Mouse (Mus musculus) MEL (cell line): ENCODE results near the gene A630089N07Rik. TPM values are rescaled to one million over a fixed set of nuclear protein-coding genes. Genes with fewer than 3 reads are reported as not detected.
A peak's percentile ranks its signal among the peaks of the same experiment; 100 is the strongest.
"Not testable (repeated sequence)": the region's sequence is repeated elsewhere in the genome, so short reads cannot be mapped to it uniquely, and the experiment has no call there.

ENCODE experiments used
- DNase-seq: peaks from one replicate; pipeline ENCODE4 v3.0.0; 2011; ENCODE audit warnings: low read depth, low spot score
- H3K27ac ChIP-seq: 2 replicates; pipeline ENCODE4 v1.5.1; 2012; ENCODE audit warnings: low read depth, mild to moderate bottlenecking, control low read depth, low read length, moderate library complexity; ENCODE audit not compliant: control insufficient read depth
- H3K27me3 ChIP-seq, 2 experiments: fragments of 150-350 bp in 1 of 2; sonication (generic) in 1 of 2; 2 replicates each; pipeline ENCODE4 v1.6.1; 2012; ENCODE audit warnings: low read length in 2 of 2, mild to moderate bottlenecking in 2 of 2, improper control_type of control experiment in 1 of 2, moderate library complexity in 1 of 2; ENCODE audit not compliant: insufficient read depth in 2 of 2, control insufficient read depth in 1 of 2
- H3K36me3 ChIP-seq, 2 experiments: 2 replicates each; pipeline ENCODE4 v1.6.1; 2012 to 2014; ENCODE audit warnings: low read length in 2 of 2, improper control_type of control experiment in 1 of 2, inconsistent platforms in 1 of 2, mild to moderate bottlenecking in 1 of 2; ENCODE audit not compliant: insufficient read depth in 2 of 2, control insufficient read depth in 1 of 2
- H3K4me1 ChIP-seq, 2 experiments: fragments of 150-350 bp in 1 of 2; sonication (generic) in 1 of 2; 2 replicates each; pipeline ENCODE4 v1.6.1; 2012; ENCODE audit warnings: low read length in 2 of 2, improper control_type of control experiment in 1 of 2, mild to moderate bottlenecking in 1 of 2; ENCODE audit not compliant: insufficient read depth in 2 of 2, control insufficient read depth in 1 of 2
- H3K4me3 ChIP-seq, 2 experiments: fragments of 150-350 bp in 1 of 2; sonication (generic) in 1 of 2; 2 replicates each; pipeline ENCODE4 v1.5.1; 2012; ENCODE audit warnings: low read depth in 2 of 2, low read length in 2 of 2, mild to moderate bottlenecking in 2 of 2, moderate library complexity in 2 of 2, control low read depth in 1 of 2, improper control_type of control experiment in 1 of 2; ENCODE audit not compliant: control insufficient read depth in 1 of 2, insufficient read depth in 1 of 2
- H3K79me2 ChIP-seq: 2 replicates; pipeline ENCODE4 v1.6.1; 2012; ENCODE audit warnings: mild to moderate bottlenecking, low read length, moderate library complexity; ENCODE audit not compliant: control insufficient read depth, poor library complexity, insufficient read depth
- H3K9ac ChIP-seq: 2 replicates; pipeline ENCODE4 v1.6.1; 2012; ENCODE audit warnings: low read depth, mild to moderate bottlenecking, control low read depth, low read length, moderate library complexity; ENCODE audit not compliant: control insufficient read depth, poor library complexity, severe bottlenecking
- H3K9me3 ChIP-seq: fragments of 150-350 bp; sonication (generic); replicated peaks from 2 replicates; pipeline ENCODE4 v1.6.1; 2012; ENCODE audit warnings: mild to moderate bottlenecking, low read length, improper control_type of control experiment, moderate library complexity; ENCODE audit not compliant: insufficient read depth
- CTCF ChIP-seq, 3 experiments: IDR thresholded peaks in 2 of 3; conservative IDR thresholded peaks in 1 of 3; 2 replicates each; pipeline ENCODE4 v1.5.1; 2011 to 2012; ENCODE audit warnings: low read length in 3 of 3, low read depth in 2 of 3, mild to moderate bottlenecking in 2 of 3, improper control_type of control experiment in 1 of 3, inconsistent platforms in 1 of 3, mixed read lengths in 1 of 3, moderate library complexity in 1 of 3; ENCODE audit not compliant: control insufficient read depth in 1 of 3, insufficient read depth in 1 of 3, poor library complexity in 1 of 3, severe bottlenecking in 1 of 3
- E2F4 ChIP-seq: IDR thresholded peaks from 2 replicates; pipeline ENCODE4 v1.6.1; 2011; ENCODE audit warnings: low read depth, low read length, improper control_type of control experiment, borderline replicate concordance
- ELF1 ChIP-seq: IDR thresholded peaks from 2 replicates; pipeline ENCODE4 v1.6.1; 2014; ENCODE audit warnings: low read depth, mild to moderate bottlenecking, inconsistent platforms, low read length, improper control_type of control experiment, moderate library complexity
- EP300 ChIP-seq, 2 experiments: IDR thresholded peaks; 2 replicates each; pipeline ENCODE4 v1.6.1; 2011; ENCODE audit warnings: improper control_type of control experiment in 2 of 2, low read length in 2 of 2, low read depth in 1 of 2, mild to moderate bottlenecking in 1 of 2
- HCFC1 ChIP-seq: IDR thresholded peaks from 2 replicates; pipeline ENCODE4 v1.6.1; 2012; ENCODE audit warnings: low read depth, mild to moderate bottlenecking, inconsistent platforms, low read length, improper control_type of control experiment, moderate library complexity
- MXI1 ChIP-seq: IDR thresholded peaks from 2 replicates; pipeline ENCODE4 v1.6.1; 2011; ENCODE audit warnings: mild to moderate bottlenecking, low read depth, low read length, improper control_type of control experiment
- MYB ChIP-seq: IDR thresholded peaks from 2 replicates; pipeline ENCODE4 v1.6.1; 2011; ENCODE audit warnings: mild to moderate bottlenecking, low read depth, low read length, improper control_type of control experiment
- MYC ChIP-seq: IDR thresholded peaks from 2 replicates; pipeline ENCODE4 v1.6.1; 2011; ENCODE audit warnings: low read depth, mild to moderate bottlenecking, low read length, improper control_type of control experiment, moderate library complexity
- NELFE ChIP-seq: IDR thresholded peaks from 2 replicates; pipeline ENCODE4 v1.6.1; 2011; ENCODE audit warnings: low read depth, low read length, improper control_type of control experiment
- NRF1 ChIP-seq: IDR thresholded peaks from 2 replicates; pipeline ENCODE4 v1.6.1; 2014; ENCODE audit warnings: low read depth, mild to moderate bottlenecking, inconsistent platforms, low read length, improper control_type of control experiment, moderate library complexity; ENCODE audit not compliant: poor library complexity, insufficient read depth, severe bottlenecking
- POLR2A ChIP-seq, 2 experiments: IDR thresholded peaks; 2 replicates each; pipeline ENCODE4 v1.6.1; 2011 to 2012; ENCODE audit warnings: low read length in 2 of 2, mild to moderate bottlenecking in 2 of 2, control low read depth in 1 of 2, improper control_type of control experiment in 1 of 2, low read depth in 1 of 2, moderate library complexity in 1 of 2; ENCODE audit not compliant: control insufficient read depth in 1 of 2, insufficient read depth in 1 of 2, poor library complexity in 1 of 2
- POLR2AphosphoS2 ChIP-seq: IDR thresholded peaks from 2 replicates; pipeline ENCODE4 v1.6.1; 2011; ENCODE audit warnings: low read length, improper control_type of control experiment
- POLR2AphosphoS5 ChIP-seq: IDR thresholded peaks from 2 replicates; pipeline ENCODE4 v1.6.1; 2012; ENCODE audit warnings: low read depth, borderline replicate concordance, mild to moderate bottlenecking, inconsistent platforms, low read length, moderate library complexity, mixed read lengths
- RCOR1 ChIP-seq: IDR thresholded peaks from 2 replicates; pipeline ENCODE4 v1.6.1; 2012; ENCODE audit warnings: low read depth, mild to moderate bottlenecking, inconsistent platforms, low read length, improper control_type of control experiment
- SIN3A ChIP-seq: IDR thresholded peaks from 2 replicates; pipeline ENCODE4 v1.6.1; 2012; ENCODE audit warnings: low read length, improper control_type of control experiment, inconsistent platforms
- SMC3 ChIP-seq: IDR thresholded peaks from 2 replicates; pipeline ENCODE4 v1.6.1; 2011; ENCODE audit warnings: low read depth, low read length, improper control_type of control experiment
- TBP ChIP-seq: IDR thresholded peaks from 2 replicates; pipeline ENCODE4 v1.8.0; 2011; ENCODE audit warnings: low read depth, low read length, improper control_type of control experiment
- TCF12 ChIP-seq: IDR thresholded peaks from 2 replicates; pipeline ENCODE4 v1.6.1; 2014; ENCODE audit warnings: low read depth, mild to moderate bottlenecking, inconsistent platforms, low read length, improper control_type of control experiment, moderate library complexity
- UBTF ChIP-seq: IDR thresholded peaks from 2 replicates; pipeline ENCODE4 v1.6.1; 2012; ENCODE audit warnings: low read depth, mild to moderate bottlenecking, inconsistent platforms, low read length, improper control_type of control experiment, moderate library complexity, borderline replicate concordance; ENCODE audit not compliant: insufficient read depth
- ZMIZ1 ChIP-seq: IDR thresholded peaks from 2 replicates; pipeline ENCODE4 v1.6.1; 2012; ENCODE audit warnings: low read depth, mild to moderate bottlenecking, inconsistent platforms, low read length, improper control_type of control experiment, moderate library complexity
- polyA plus RNA-seq, 2 experiments: library from polyadenylated mRNA; stranded (reverse) in 1 of 2; unstranded in 1 of 2; fragments of >175 nt in 1 of 2; fragments of >200 nt in 1 of 2; gene quantifications; 2 replicates each; pipeline versions ENCODE4 v1.2.1 to v1.2.4; 2012; ENCODE audit warnings: low replicate concordance in 2 of 2, low read depth in 1 of 2; ENCODE audit not compliant: insufficient read length in 2 of 2, insufficient read depth in 1 of 2, missing spikeins in 1 of 2
- total RNA-seq: library from RNA; depleted of rRNA; stranded (reverse); fragments of 300-350 nt; gene quantifications from 2 replicates; pipeline ENCODE4 v1.2.3, GENCODE M21; 2012; rRNA removed

The A630089N07Rik gene
- total RNA-seq (3.9 and 7.4 TPM in 2 replicates), polyA plus RNA-seq (100 to 1,000 TPM in 1 of 2 experiments, 1 to 10 TPM in 1; 9.8 to 539 TPM)

- DNase-seq, result peak; percentile 93
- peaks cover 0 to 12% of the 10 kb centered on the region in 2 experiments; a peak in 2 of 4 replicates for H3K4me1 ChIP-seq
- peak within 1 kb of the TSS; percentile 67 to 90 for H3K4me3 ChIP-seq
- not testable (repeated sequence) for H3K27me3 ChIP-seq, H3K9me3 ChIP-seq
- H3K79me2 ChIP-seq, result peaks cover 34% of the 10 kb centered on the region
- peak; percentile 56 for TF ChIP-seq ELF1
- peak; percentile 14 to 70; a peak in 3 of 4 replicates for TF ChIP-seq POLR2A (IDR thresholded peaks at IDR 0.05; ENCODE audit: control insufficient read depth in 1 of 2, insufficient read depth in 1 of 2, low read depth in 1 of 2, low read length in 2 of 2, poor library complexity in 1 of 2)
- peak; percentile 67 for TF ChIP-seq TBP
- peak; percentile 79 for TF ChIP-seq MXI1
- peak; percentile 60; the same call in 1 of the 2 replicates for TF ChIP-seq SIN3A
- TF ChIP-seq NELFE, result peak; percentile 53
- TF ChIP-seq MYC, result peak; percentile 53
- 0 out of 2 replicates have a peak, but pooled peaks have one; percentile 5 for TF ChIP-seq TCF12
- 0 out of 2 replicates have a peak, but pooled peaks have one; percentile 9 for TF ChIP-seq RCOR1
- peak; percentile 95 for TF ChIP-seq E2F4
- TF ChIP-seq POLR2AphosphoS2, result peak; percentile 26; the same call in 1 of the 2 replicates
- TF ChIP-seq HCFC1, result peak; percentile 69
- TF ChIP-seq EP300 (IDR thresholded peaks at IDR 0.05; ENCODE audit: low read depth in 1 of 2, low read length in 2 of 2), result 0 out of 4 replicates have a peak, but pooled peaks of 1 of the 2 experiments have one; percentile 5
- TF ChIP-seq ZMIZ1, result 0 out of 2 replicates have a peak, but pooled peaks have one; percentile 0
- H3K27ac ChIP-seq, result peak within 1 kb of the TSS; percentile 81
- H3K36me3 ChIP-seq, result peaks cover 0 to 15% of the 10 kb centered on the region in 2 experiments; a peak in 2 of 4 replicates
- H3K9ac ChIP-seq, result peak within 1 kb of the TSS; percentile 91
Observed at GRCm38 (mm10) chr16:98081889-98082818, at the start of gene A630089N07Rik. Gene A630089N07Rik, minus strand, starts transcription at chr16:98082450.

DNA sequence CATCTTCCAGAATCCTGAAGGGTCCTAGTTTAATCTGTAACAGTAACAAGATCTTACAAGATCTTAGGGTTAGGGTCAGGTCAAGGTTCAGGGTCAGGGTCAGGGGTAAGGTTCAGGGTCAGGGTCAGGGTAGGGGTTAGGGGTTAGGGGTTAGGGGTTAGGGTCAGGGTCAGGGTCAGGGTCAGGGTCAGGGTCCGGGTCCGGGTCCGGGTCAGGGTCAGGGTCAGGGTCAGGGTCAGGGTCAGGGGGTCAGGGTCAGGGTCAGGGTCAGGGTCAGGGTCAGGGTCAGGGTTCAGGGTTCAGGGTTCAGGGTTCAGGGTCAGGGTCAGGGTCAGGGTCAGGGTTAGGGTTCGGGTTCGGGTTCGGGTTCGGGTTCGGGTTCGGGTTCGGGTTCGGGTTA is 24.9 kb upstream of the A630089N07Rik start:
- no peak overlapping the region for H3K4me3 ChIP-seq

More for the DNA sequence above, 24.9 kb upstream of the A630089N07Rik start:
- DNase-seq, result no peak
- no peaks in the 10 kb centered on the region for H3K4me1 ChIP-seq
- no peaks in the 10 kb centered on the region for H3K36me3 ChIP-seq
- H3K9ac ChIP-seq, result no peak overlapping the region
- no peak overlapping the region for H3K27ac ChIP-seq
- TF ChIP-seq POLR2AphosphoS5 (no peak), SMC3 (no peak), CTCF (IDR thresholded peaks at IDR 0.05 in 2 of 3, conservative IDR thresholded peaks at IDR 0.05 in 1 of 3; ENCODE audit: control insufficient read depth in 1 of 3, insufficient read depth in 1 of 3, low read depth in 2 of 3, low read length in 3 of 3, poor library complexity in 1 of 3, severe bottlenecking in 1 of 3) (no peak), HCFC1 (no peak), NRF1 (no peak), MYB (no peak), RCOR1 (no peak), EP300 (IDR thresholded peaks at IDR 0.05; ENCODE audit: low read depth in 1 of 2, low read length in 2 of 2) (no peak), UBTF (no peak)
- no peaks in the 10 kb centered on the region for H3K9me3 ChIP-seq
- no peaks in the 10 kb centered on the region for H3K79me2 ChIP-seq
- H3K27me3 ChIP-seq, result no peaks in the 10 kb centered on the region
